Mouse (Mus musculus): ENCODE data around the gene Flt4.

Flt4 gene

DNA sequence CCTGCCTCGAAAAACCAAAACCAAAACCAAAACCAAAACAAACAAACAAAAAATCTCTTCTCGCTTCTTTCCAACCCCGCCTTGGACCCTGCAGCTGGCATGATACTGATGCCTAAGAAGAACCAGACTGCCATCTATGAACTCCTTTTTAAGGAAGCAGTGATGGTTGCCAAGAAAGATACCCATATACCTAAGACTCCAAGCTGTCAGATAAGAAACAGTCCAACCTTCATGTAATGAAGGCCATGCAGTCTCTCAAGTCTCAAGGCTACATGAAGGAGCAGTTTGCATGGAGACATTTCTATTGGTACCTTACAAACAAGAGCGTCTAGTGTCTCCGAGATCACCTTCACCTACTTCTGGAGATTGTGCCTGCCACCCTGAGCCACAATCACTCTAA, 88.7 kb downstream of the Flt4 start:
- DNase-seq (ENCODE audit: low spot score in 2 of 2), result no peak

DNA sequence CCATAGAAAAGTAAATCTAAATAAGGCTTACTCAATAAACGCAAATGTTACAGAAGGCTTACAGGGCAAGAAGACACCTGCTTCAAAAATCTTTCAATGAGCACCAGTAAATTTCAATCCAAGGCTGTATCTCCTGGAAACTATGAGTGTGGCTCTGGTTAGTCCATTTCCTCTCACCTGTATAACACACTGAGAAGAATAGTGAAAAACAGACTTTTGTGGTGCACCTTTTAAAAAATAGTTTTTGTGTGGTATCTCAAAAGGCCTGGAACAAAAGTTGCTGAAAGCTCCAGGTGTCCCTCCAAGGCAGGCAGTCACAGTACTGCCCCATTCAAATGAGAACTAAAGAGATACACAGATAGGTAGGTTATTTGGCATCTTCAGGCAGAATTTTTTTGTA, 90.0 kb downstream of the Flt4 start:
- DNase-seq (ENCODE audit: low spot score in 2 of 2), result no peak

DNA sequence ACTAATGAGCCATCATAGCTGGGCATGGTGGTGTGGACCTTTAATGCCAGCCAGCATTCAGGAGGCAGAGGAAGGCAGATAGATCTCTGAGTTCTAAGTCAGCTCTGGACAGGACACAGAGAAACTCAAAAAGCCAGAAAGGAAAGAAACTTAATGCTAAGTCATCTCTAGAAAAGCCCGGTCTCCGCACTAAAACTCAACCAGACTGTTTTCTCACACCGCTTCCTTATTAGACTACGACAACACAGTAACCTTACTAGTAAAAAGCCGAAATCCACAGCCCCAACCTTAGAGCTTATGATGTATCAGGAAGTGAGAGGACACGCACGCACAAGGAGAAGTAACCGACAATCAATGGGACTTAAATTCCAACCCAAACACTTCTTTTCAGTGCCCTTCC, 93.0 kb downstream of the Flt4 start:
- DNase-seq (ENCODE audit: low spot score in 2 of 2), result no peak
